Mouse (Mus musculus): ENCODE measurements around the gene Rapgef3.
A peak's percentile ranks its signal among the peaks of the same experiment; 100 is the strongest.

- no peak for TF ChIP-seq CTCF (IDR thresholded peaks at IDR 0.05)
- peak; percentile 56; the same call in 1 of the 2 replicates for TF ChIP-seq EP300 (IDR thresholded peaks at IDR 0.05)
Observed at GRCm38 (mm10) chr15:97750697-97751096, 17.1 kb downstream of the Rapgef3 start.

Data from lung, postnatal 0 days (tissue).